Mouse (Mus musculus): Measurements from ENCODE around the gene C2cd2. TPM values are rescaled to one million over a fixed set of nuclear protein-coding genes. Genes with fewer than 3 reads are reported as not detected.

Gene C2cd2
- polyA plus RNA-seq, 1 experiment from 2014 or later, result 18.9 TPM

DNA sequence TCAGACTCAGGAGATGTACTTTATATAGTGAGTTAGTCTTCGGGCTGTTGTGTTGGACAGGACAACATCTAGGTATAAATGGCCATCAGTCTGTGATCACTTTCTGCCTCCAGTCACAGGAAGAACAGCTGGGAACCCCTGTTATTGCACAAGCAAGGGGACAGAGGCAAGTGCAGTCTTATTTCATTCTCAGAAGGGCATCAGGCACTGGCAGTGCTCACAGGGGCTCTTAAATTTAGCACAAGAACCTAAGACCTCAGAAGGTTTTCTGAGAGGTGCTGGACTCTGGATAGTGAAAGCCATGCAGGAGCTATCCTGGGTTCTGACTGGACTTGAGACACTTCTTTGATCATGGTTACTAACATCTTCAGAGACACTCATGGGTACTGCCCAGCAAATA is 78.7 kb downstream of the C2cd2 start:
- Histone ChIP-seq H3K9ac (replicated peaks) (no peak overlapping the region), H3K4me1 (replicated peaks) (no peaks in the 10 kb centered on the region), H3K4me2 (no peak overlapping the region), H3K27me3 (no peaks in the 10 kb centered on the region), H3K36me3 (peaks cover 7% of the 10 kb centered on the region; the same call in 1 of the 2 replicates), H3K4me3 (replicated peaks) (no peak overlapping the region), H3K9me3 (no peaks in the 10 kb centered on the region), H3K27ac (no peak overlapping the region)
- no peak for ATAC-seq (ENCODE audit: insufficient number of reproducible peaks, insufficient read depth, low FRiP score, low TSS enrichment, low read depth)
- WGBS, result 92% methylated on average over 1 of the region's 1 CpGs

DNA sequence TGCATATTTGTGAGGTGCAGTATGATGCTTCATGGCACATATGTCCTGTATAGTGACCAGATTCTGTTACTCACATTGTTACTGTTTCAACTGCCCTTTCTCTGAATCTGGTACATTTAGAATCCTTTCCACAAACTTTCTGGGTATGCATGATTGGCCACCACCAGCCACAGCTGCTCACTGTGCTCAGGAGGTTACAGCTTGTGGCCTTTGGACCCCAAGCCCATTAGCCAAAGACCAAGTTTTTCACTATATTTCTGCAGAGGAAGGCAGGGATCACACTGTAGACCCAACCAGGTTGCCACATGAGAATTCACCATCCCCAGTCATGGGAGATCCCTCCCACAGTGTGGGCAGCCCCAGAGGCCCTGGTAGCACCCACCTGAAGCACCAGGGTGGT is 79.5 kb downstream of the C2cd2 start:
- Histone ChIP-seq H3K9ac (replicated peaks) (no peak overlapping the region), H3K27ac (no peak overlapping the region), H3K4me2 (no peak overlapping the region), H3K36me3 (peaks cover 7% of the 10 kb centered on the region; the same call in 1 of the 2 replicates), H3K4me3 (replicated peaks) (no peak overlapping the region), H3K27me3 (no peaks in the 10 kb centered on the region), H3K9me3 (no peaks in the 10 kb centered on the region), H3K4me1 (replicated peaks) (no peaks in the 10 kb centered on the region)
- no peak for ATAC-seq (ENCODE audit: insufficient number of reproducible peaks, insufficient read depth, low FRiP score, low TSS enrichment, low read depth)

DNA sequence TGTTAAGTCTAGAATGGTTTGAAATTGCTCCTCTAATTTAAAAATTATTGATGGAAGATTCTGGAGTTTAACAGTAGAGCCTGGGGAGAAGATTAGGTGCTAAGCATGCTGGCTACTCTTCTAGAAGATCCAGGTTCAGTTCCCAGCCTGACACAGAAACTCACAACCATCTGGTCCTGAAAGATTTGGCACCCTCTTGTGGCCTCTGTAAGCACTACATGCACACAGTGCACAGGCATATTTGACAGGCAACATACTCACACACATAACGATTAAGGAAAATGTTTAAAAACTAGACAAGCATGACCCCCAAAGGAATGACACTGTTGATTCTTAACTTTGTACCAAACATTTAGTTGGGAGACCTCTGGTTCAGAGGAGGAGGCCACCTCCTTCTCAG is 83.3 kb downstream of the C2cd2 start:
- Histone ChIP-seq H3K9ac (replicated peaks) (no peak overlapping the region), H3K9me3 (no peaks in the 10 kb centered on the region), H3K4me2 (no peak overlapping the region), H3K27me3 (no peaks in the 10 kb centered on the region), H3K4me3 (replicated peaks) (no peak overlapping the region), H3K4me1 (replicated peaks) (no peaks in the 10 kb centered on the region), H3K27ac (no peak overlapping the region), H3K36me3 (peaks cover 10% of the 10 kb centered on the region)
- 87% methylated on average over 1 of the region's 1 CpGs for whole genome bisulfite sequencing
- ATAC-seq (ENCODE audit: insufficient number of reproducible peaks, insufficient read depth, low FRiP score, low TSS enrichment, low read depth), result no peak

DNA sequence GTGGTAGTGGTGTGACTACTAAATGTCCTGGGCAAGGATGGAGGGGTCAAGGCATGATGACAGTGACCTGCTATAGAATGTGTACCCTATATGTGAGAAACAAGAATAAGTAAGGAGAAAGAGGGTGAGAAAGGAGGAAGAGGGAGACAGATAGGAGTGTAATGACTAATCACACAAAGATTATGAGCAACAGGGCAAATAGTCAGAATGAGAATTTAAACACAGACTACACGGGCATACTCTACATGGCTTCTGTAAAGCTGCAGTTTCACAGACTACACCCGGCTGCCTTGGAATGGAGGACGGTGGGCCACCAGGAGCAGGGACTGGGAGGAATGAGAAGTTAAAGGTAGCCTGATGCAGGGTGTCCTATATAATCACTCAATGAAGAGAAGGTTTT is 84.9 kb downstream of the C2cd2 start:
- Histone ChIP-seq H3K27ac (no peak overlapping the region), H3K9me3 (no peaks in the 10 kb centered on the region), H3K4me2 (no peak overlapping the region), H3K4me3 (replicated peaks) (no peak overlapping the region), H3K9ac (replicated peaks) (no peak overlapping the region), H3K36me3 (peaks cover 18% of the 10 kb centered on the region), H3K27me3 (no peaks in the 10 kb centered on the region), H3K4me1 (replicated peaks) (no peaks in the 10 kb centered on the region)
- ATAC-seq (ENCODE audit: insufficient number of reproducible peaks, insufficient read depth, low FRiP score, low TSS enrichment, low read depth), result no peak
- WGBS, result 92% methylated on average over 3 of the region's 3 CpGs

DNA sequence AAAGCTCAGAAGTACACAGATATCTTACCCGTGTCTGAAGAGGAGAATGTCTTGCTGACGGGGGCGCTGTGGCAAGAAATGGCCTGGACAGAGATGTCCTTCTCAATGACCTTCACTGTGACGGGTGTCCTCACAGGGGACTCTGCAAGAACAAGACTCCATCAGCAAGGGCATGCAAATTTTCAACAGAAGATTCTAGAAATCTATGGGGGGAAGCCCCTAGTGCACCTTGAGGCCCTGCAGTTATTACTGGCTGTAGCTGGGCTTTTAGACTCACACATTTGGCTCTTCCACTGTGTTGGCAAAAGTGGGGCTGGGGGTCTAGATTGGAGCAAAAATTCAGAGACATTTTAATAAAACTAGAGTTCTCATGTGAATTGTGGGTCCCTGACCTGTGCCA is 87.3 kb downstream of the C2cd2 start:
- 92% methylated on average over 4 of the region's 4 CpGs for WGBS
- H3K27ac ChIP-seq, result no peak overlapping the region
- no peaks in the 10 kb centered on the region for H3K27me3 ChIP-seq
- ATAC-seq (ENCODE audit: insufficient number of reproducible peaks, insufficient read depth, low FRiP score, low TSS enrichment, low read depth), result no peak
- no peaks in the 10 kb centered on the region for H3K9me3 ChIP-seq
- no peak overlapping the region for H3K9ac ChIP-seq (replicated peaks)
- H3K4me1 ChIP-seq (replicated peaks), result no peaks in the 10 kb centered on the region
- H3K36me3 ChIP-seq, result peaks cover 18% of the 10 kb centered on the region; the same call in 1 of the 2 replicates
- H3K4me2 ChIP-seq, result no peak overlapping the region
- H3K4me3 ChIP-seq (replicated peaks), result no peak overlapping the region

DNA sequence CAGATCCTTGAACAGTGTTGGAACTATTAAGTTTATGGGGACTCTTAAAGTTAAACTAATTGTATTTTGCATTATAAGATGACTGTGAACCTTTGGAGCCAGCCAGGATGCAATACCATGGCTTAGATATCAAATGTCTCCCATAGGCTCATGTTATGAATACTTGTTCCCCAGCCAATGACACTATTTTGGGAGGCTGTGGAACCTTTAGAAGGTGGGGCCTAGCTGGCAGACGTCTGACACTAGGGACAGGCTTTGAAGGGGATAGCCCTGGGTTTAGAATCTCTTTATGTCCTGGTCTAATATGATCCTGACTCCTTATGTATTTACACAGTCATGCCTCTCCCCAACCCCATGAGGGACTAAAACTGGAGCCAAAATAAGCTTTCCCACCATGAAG is 88.0 kb downstream of the C2cd2 start:
- ATAC-seq (ENCODE audit: insufficient number of reproducible peaks, insufficient read depth, low FRiP score, low TSS enrichment, low read depth), result no peak
- H3K4me1 ChIP-seq (replicated peaks), result no peaks in the 10 kb centered on the region
- peaks cover 18% of the 10 kb centered on the region; the same call in 1 of the 2 replicates for H3K36me3 ChIP-seq
- H3K4me3 ChIP-seq (replicated peaks), result no peak overlapping the region
- H3K4me2 ChIP-seq, result no peak overlapping the region
- no peaks in the 10 kb centered on the region for H3K27me3 ChIP-seq
- no peaks in the 10 kb centered on the region for H3K9me3 ChIP-seq
- no peak overlapping the region for H3K27ac ChIP-seq
- WGBS, result 55% methylated on average over 1 of the region's 1 CpGs
- no peak overlapping the region for H3K9ac ChIP-seq (replicated peaks)

DNA sequence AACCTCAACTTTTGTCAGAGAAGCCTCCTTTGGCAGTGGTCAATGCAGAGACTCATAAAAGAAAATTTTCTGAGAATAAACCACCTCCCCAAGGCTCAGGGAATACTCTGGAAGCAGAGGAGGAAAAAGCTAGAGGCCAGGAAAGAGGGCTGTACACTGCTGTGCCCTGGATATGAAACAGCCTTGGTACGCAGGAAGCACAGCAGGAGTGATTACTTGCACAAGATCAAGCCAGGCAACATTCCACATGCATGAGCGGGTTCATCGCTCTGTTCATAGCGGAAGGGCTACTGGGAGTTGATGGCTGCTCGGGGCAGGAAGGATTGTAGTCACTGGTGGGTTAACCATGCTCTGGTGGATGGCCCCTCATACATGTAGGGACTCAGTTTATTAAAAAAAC is 89.7 kb downstream of the C2cd2 start:
- H3K27me3 ChIP-seq, result no peaks in the 10 kb centered on the region
- WGBS, result 84% methylated on average over 5 of the region's 5 CpGs
- H3K4me2 ChIP-seq, result no peak overlapping the region
- no peak for ATAC-seq (ENCODE audit: insufficient number of reproducible peaks, insufficient read depth, low FRiP score, low TSS enrichment, low read depth)
- peaks cover 31% of the 10 kb centered on the region; the same call in 1 of the 2 replicates for H3K36me3 ChIP-seq
- H3K9me3 ChIP-seq, result no peaks in the 10 kb centered on the region
- H3K27ac ChIP-seq, result no peak overlapping the region
- no peak overlapping the region for H3K9ac ChIP-seq (replicated peaks)
- no peaks in the 10 kb centered on the region for H3K4me1 ChIP-seq (replicated peaks)
- no peak overlapping the region for H3K4me3 ChIP-seq (replicated peaks)

DNA sequence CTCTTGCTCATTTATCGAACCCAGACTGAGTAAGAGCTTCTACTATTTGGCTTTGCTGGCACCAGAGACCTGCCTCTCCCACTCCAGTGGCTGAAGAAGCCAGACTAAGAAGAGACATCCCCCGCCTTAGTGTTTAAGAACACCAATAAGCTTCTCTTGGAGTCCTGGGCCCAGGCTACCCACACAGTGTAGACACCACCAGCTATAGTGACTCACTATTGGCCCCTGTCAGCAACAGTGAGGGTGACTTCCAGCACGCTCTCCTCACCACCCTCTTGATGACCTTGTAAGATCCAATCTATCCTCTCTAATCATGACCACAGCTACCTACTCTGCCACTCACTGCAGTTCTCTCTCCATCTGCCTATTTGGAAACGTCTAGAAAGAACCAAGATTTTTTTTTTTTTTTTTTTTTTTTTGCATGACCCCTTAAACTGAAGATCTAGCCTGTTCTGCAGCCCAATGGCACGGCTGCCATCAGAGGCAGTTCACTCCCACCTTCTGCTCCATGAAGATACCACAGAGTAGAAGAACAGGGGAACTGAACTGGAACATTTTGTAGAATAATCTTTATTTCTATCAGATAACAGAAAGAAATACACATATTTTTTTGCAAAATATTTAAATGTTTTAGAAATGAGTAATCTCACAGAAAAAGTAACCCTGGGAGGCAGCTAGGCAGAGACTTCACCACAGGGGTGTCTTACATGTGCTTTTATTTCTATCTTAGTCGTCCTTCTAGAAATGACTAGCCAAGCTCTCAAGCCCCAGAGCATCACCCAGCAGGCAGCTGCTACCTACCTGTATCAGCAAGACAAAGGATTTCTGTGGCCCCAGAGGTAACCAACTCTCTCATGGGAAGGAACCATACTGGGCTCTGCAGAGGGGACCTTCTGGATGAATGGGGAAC is 93.0 kb downstream of the C2cd2 start:
- Histone ChIP-seq H3K9ac (replicated peaks) (no peak overlapping the region), H3K4me3 (replicated peaks) (no peak overlapping the region), H3K4me1 (replicated peaks) (no peaks in the 10 kb centered on the region), H3K27ac (no peak overlapping the region), H3K4me2 (no peak overlapping the region), H3K27me3 (no peaks in the 10 kb centered on the region), H3K9me3 (no peaks in the 10 kb centered on the region), H3K36me3 (peaks cover 39% of the 10 kb centered on the region)
- ATAC-seq (ENCODE audit: insufficient number of reproducible peaks, insufficient read depth, low FRiP score, low TSS enrichment, low read depth), result no peak
- 69% methylated on average over 6 of the region's 6 CpGs for WGBS

DNA sequence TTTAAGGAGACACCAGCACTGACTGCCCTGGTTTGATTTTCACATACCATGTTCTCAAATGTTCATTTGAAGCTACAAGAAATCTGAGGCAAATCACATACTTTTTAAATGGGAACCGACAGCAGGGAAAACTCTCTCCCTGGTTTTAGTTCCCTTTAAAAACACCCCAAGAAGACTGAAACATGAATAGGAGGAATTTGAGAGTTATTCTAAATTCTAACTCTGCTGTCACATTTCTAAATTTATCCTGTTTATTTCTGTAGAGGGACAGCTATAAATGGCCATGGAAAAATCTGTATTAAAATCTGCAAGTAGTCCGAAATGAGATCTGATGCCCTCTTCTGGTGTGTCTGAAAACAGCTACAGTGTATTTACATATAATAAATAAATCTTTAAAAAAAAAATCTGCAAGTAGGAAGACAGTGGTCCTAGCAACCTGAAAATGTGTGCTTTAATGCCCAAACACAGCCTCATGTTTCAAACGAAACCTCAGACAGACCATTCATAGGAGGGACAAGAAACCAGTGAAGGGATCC is 98.4 kb downstream of the C2cd2 start:
- Histone ChIP-seq H3K4me3 (replicated peaks) (no peak overlapping the region), H3K36me3 (peaks cover 25% of the 10 kb centered on the region), H3K4me1 (replicated peaks) (no peaks in the 10 kb centered on the region), H3K27ac (no peak overlapping the region), H3K9ac (replicated peaks) (no peak overlapping the region), H3K27me3 (no peaks in the 10 kb centered on the region), H3K4me2 (no peak overlapping the region), H3K9me3 (no peaks in the 10 kb centered on the region)
- WGBS, result 84% methylated on average over 3 of the region's 3 CpGs
- no peak for ATAC-seq (ENCODE audit: insufficient number of reproducible peaks, insufficient read depth, low FRiP score, low TSS enrichment, low read depth)

DNA sequence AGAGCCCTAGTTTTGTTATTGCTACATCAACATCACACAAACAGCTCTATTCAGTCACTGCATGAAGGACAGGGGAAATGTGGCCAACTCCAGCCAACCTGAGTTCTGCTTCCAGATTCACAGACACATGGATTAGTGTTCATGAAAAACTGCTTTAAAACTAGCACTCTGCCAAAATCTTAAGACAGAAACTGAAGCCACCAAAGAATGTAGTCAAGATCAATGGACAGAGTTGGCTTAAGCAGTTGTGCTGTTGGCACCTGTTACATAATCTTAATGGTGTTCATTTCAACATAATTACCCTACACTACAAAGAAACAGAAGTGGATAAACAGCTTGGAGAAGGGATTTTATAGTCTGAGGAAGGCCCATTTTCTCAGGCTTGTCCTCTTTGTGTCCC is 106.3 kb downstream of the C2cd2 start:
- H3K9ac ChIP-seq (replicated peaks), result no peak overlapping the region
- no peak overlapping the region for H3K27ac ChIP-seq
- H3K4me2 ChIP-seq, result no peak overlapping the region

DNA sequence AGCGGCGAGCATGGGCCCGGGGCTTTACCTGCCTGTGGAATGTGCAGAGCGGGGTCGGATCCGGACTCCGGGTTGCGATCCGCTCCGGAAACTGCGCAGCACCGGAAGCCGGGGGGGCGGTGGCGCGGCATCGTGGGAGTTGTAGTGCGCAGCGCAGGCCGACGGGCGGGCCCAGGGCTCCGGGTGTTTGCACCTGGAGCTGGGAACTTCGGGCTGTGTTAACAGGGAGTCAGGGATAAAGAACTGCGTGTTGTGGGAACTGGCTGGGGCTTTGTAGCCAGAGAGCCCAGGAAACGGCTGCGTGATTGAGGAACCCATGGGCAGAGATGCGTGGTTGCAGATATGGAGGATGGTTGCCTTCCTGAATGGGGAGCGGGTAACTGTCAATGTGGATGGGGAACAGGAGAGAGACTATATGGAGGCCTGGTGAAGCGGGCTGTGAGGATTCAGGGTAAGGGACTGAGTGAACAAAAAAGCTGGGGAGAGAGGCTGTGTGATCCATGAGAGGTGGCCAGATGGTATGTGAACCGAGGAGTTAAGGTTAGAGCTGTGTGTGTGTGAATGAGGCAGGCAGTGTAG is 110.6 kb downstream of the C2cd2 start, which contains the start of gene Prdm15:
Gene Prdm15 (minus strand): TSS at position 110 of the 579 bp plus-strand sequence.
- Histone ChIP-seq H3K27ac (peak within 1 kb of the TSS; percentile 99), H3K27me3 (no peaks in the 10 kb centered on the region), H3K9me3 (no peaks in the 10 kb centered on the region), H3K4me1 (replicated peaks) (peaks cover 18% of the 10 kb centered on the region), H3K36me3 (peaks cover 21% of the 10 kb centered on the region; the same call in 1 of the 2 replicates), H3K4me2 (peak within 1 kb of the TSS; percentile 77), H3K9ac (replicated peaks) (peak within 1 kb of the TSS; percentile 99), H3K4me3 (replicated peaks) (peak within 1 kb of the TSS; percentile 94)
- ATAC-seq (ENCODE audit: insufficient number of reproducible peaks, insufficient read depth, low FRiP score, low TSS enrichment, low read depth), result peak; percentile 88
- under 1% methylated on average over 30 of the region's 31 CpGs for WGBS

More for the DNA sequence above, 106.3 kb downstream of the C2cd2 start:
- peaks cover 7% of the 10 kb centered on the region for H3K4me1 ChIP-seq (replicated peaks)
- peaks cover 13% of the 10 kb centered on the region; the same call in 1 of the 2 replicates for H3K36me3 ChIP-seq
- H3K9me3 ChIP-seq, result no peaks in the 10 kb centered on the region
- ATAC-seq (ENCODE audit: insufficient number of reproducible peaks, insufficient read depth, low FRiP score, low TSS enrichment, low read depth), result no peak
- H3K27me3 ChIP-seq, result no peaks in the 10 kb centered on the region
- no peak overlapping the region for H3K4me3 ChIP-seq (replicated peaks)
